Mouse (Mus musculus): ENCODE measurements around the gene Ttc19.

- TF ChIP-seq POLR2AphosphoS5 (IDR thresholded peaks at IDR 0.05; ENCODE audit: insufficient replicate concordance, low read depth, low read length) (no peak), CTCF (IDR thresholded peaks at IDR 0.05; ENCODE audit: low read depth, low read length) (no peak), GATA1 (IDR thresholded peaks at IDR 0.05; ENCODE audit: borderline replicate concordance, low read length) (no peak), TAL1 (conservative IDR thresholded peaks at IDR 0.05; ENCODE audit: low read depth, low read length) (no peak)
Observed at GRCm38 (mm10) chr11:62366879-62367278, 85.6 kb downstream of the Ttc19 start.

Measured in G1E (cell line).